Mouse (Mus musculus) neural tube, embryonic 11.5 days (tissue): ENCODE measurements at regions not wholly inside any gene's neighbourhood (a gene's known extent, or its start where the extent isn't known, plus 50 kb on each side); places are given as distances from the start of the nearest gene placed in this dataset.

Experiments
- ATAC-seq: fragments of 200-750 bp; cut with Nextera tagmentation; 2 replicates; pipeline ENCODE4 v1.8.0; 2017; ENCODE audit warnings: moderate number of reproducible peaks, mild to moderate bottlenecking, moderate TSS enrichment, moderate library complexity; ENCODE audit not compliant: insufficient read depth, low FRiP score, low TSS enrichment
- DNase-seq: peaks from one replicate; pipeline ENCODE4 v3.0.0-alpha.2; 2015; ENCODE audit warnings: low spot score
- H3K27ac ChIP-seq: fragments of 300-500 bp; sonication (generic); 2 replicates; pipeline ENCODE4 v1.5.1; 2014; ENCODE audit warnings: low read depth, mild to moderate bottlenecking, low read length
- H3K27me3 ChIP-seq: fragments of 300-500 bp; sonication (generic); 2 replicates; pipeline ENCODE4 v1.6.1; 2014; ENCODE audit warnings: mild to moderate bottlenecking, low read length, mixed read lengths; ENCODE audit not compliant: control insufficient read depth, insufficient read depth
- H3K36me3 ChIP-seq: fragments of 300-500 bp; sonication (generic); 2 replicates; pipeline ENCODE4 v1.6.1; 2014; ENCODE audit warnings: mild to moderate bottlenecking, low read length, moderate library complexity, mixed read lengths; ENCODE audit not compliant: control insufficient read depth, insufficient read depth
- H3K4me1 ChIP-seq: fragments of 300-500 bp; sonication (generic); 2 replicates; pipeline ENCODE4 v1.6.1; 2014; ENCODE audit warnings: low read length, mixed read lengths; ENCODE audit not compliant: control insufficient read depth, insufficient read depth
- H3K4me2 ChIP-seq: fragments of 300-500 bp; sonication (generic); 2 replicates; pipeline ENCODE4 v1.6.1; 2014; ENCODE audit warnings: low read depth, mild to moderate bottlenecking, moderate library complexity
- H3K4me3 ChIP-seq: fragments of 300-500 bp; sonication (generic); 2 replicates; pipeline ENCODE4 v1.5.1; 2014; ENCODE audit warnings: low read depth, low read length
- H3K9ac ChIP-seq: fragments of 300-500 bp; sonication (generic); 2 replicates; pipeline ENCODE4 v1.6.1; 2014; ENCODE audit warnings: mild to moderate bottlenecking, low read length
- H3K9me3 ChIP-seq: fragments of 300-500 bp; sonication (generic); 2 replicates; pipeline ENCODE4 v1.6.1; 2016; ENCODE audit warnings: low read length; ENCODE audit not compliant: control insufficient read depth
- WGBS: fragments of 180-500 bp; shearing (Covaris S2); extraction: QIAGEN DNeasy Blood & Tissue Kit; methylation state at CpG from one replicate; pipeline ENCODE4 v1.1.7; 2014; 5-methylcytosine and 5-hydroxymethylcytosine counted together

- no peaks in the 10 kb centered on the region for H3K4me1 ChIP-seq
- H3K9ac ChIP-seq, result no peak overlapping the region
- no peaks in the 10 kb centered on the region for H3K27me3 ChIP-seq
- no peak overlapping the region for H3K4me2 ChIP-seq
- DNase-seq (no peak), ATAC-seq (no peak)
- no peaks in the 10 kb centered on the region for H3K36me3 ChIP-seq
- H3K4me3 ChIP-seq, result no peak overlapping the region
- 89% methylated on average over 4 of the region's 4 CpGs for WGBS
- H3K27ac ChIP-seq, result no peak overlapping the region
- H3K9me3 ChIP-seq, result no peaks in the 10 kb centered on the region
Observed at GRCm38 (mm10) chr1:35878426-35878825, 189.8 kb upstream of the Hs6st1 start.

GRCm38 (mm10) chr1:35879388-35880093 is 188.7 kb upstream of the Hs6st1 start:
- no peaks in the 10 kb centered on the region for H3K36me3 ChIP-seq
- no peaks in the 10 kb centered on the region for H3K9me3 ChIP-seq
- DNase-seq, result no peak
- H3K4me3 ChIP-seq, result no peak overlapping the region
- H3K27me3 ChIP-seq, result no peaks in the 10 kb centered on the region
- H3K4me2 ChIP-seq, result no peak overlapping the region
- H3K4me1 ChIP-seq, result no peaks in the 10 kb centered on the region
- no peak overlapping the region for H3K9ac ChIP-seq
- 87% methylated on average over 11 of the region's 11 CpGs for WGBS
- ATAC-seq, result no peak
- H3K27ac ChIP-seq, result no peak overlapping the region

- no peak overlapping the region for H3K4me2 ChIP-seq
- 80% methylated on average over 6 of the region's 6 CpGs for WGBS
- no peaks in the 10 kb centered on the region for H3K27me3 ChIP-seq
- ATAC-seq (no peak), DNase-seq (no peak)
- H3K4me1 ChIP-seq, result no peaks in the 10 kb centered on the region
- no peak overlapping the region for H3K4me3 ChIP-seq
- H3K27ac ChIP-seq, result no peak overlapping the region
- no peaks in the 10 kb centered on the region for H3K9me3 ChIP-seq
- H3K36me3 ChIP-seq, result no peaks in the 10 kb centered on the region
- no peak overlapping the region for H3K9ac ChIP-seq
Observed at GRCm38 (mm10) chr1:35880562-35881265, 187.5 kb upstream of the Hs6st1 start.

GRCm38 (mm10) chr1:35881521-35881920 is 186.7 kb upstream of the Hs6st1 start:
- H3K36me3 ChIP-seq, result no peaks in the 10 kb centered on the region
- no peak overlapping the region for H3K4me2 ChIP-seq
- H3K9ac ChIP-seq, result no peak overlapping the region
- H3K27me3 ChIP-seq, result no peaks in the 10 kb centered on the region
- H3K9me3 ChIP-seq, result no peaks in the 10 kb centered on the region
- no peak overlapping the region for H3K27ac ChIP-seq
- ATAC-seq (no peak), DNase-seq (no peak)
- H3K4me3 ChIP-seq, result no peak overlapping the region
- no peaks in the 10 kb centered on the region for H3K4me1 ChIP-seq
- WGBS, result 90% methylated on average over 4 of the region's 4 CpGs

- DNase-seq (no peak), ATAC-seq (no peak)
- no peaks in the 10 kb centered on the region for H3K4me1 ChIP-seq
- H3K4me3 ChIP-seq, result no peak overlapping the region
- H3K9me3 ChIP-seq, result no peaks in the 10 kb centered on the region
- no peak overlapping the region for H3K4me2 ChIP-seq
- no peak overlapping the region for H3K27ac ChIP-seq
- H3K36me3 ChIP-seq, result no peaks in the 10 kb centered on the region
- 61% methylated on average over 1 of the region's 1 CpGs for WGBS
- H3K9ac ChIP-seq, result no peak overlapping the region
- no peaks in the 10 kb centered on the region for H3K27me3 ChIP-seq
Observed at GRCm38 (mm10) chr1:35882101-35882500, 186.1 kb upstream of the Hs6st1 start.

GRCm38 (mm10) chr1:35889731-35890499 is 178.3 kb upstream of the Hs6st1 start:
- Histone ChIP-seq H3K27ac (no peak overlapping the region), H3K9ac (no peak overlapping the region), H3K9me3 (no peaks in the 10 kb centered on the region), H3K4me3 (no peak overlapping the region), H3K27me3 (no peaks in the 10 kb centered on the region), H3K4me2 (no peak overlapping the region), H3K4me1 (no peaks in the 10 kb centered on the region), H3K36me3 (no peaks in the 10 kb centered on the region; the same call in 1 of the 2 replicates)
- DNase-seq (peak; percentile 30), ATAC-seq (no peak)
- 72% methylated on average over 19 of the region's 19 CpGs for WGBS

DNA sequence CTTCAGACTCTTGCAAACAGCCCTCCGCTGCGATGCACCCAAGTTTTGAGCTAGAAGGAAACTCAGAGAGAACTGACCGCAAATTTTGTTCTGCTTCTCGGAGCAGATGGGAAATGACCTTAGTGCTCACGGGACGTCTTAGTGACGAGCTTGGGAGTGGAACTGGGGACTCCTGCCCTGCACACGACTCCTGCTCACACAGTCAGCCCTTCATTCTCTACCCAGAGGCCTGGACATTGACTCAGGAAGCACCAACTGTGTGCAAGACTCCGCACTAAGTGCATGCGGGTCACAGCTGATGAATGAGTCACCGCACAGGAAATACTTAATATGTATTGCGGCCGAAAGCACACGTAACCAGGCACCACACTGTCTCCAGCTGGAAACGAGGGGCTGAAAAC is 177.7 kb upstream of the Hs6st1 start:
- no peak overlapping the region for H3K4me3 ChIP-seq
- no peak overlapping the region for H3K4me2 ChIP-seq
- 85% methylated on average over 15 of the region's 15 CpGs for WGBS
- ATAC-seq (no peak), DNase-seq (no peak)
- no peaks in the 10 kb centered on the region for H3K9me3 ChIP-seq
- H3K27me3 ChIP-seq, result no peaks in the 10 kb centered on the region
- H3K27ac ChIP-seq, result no peak overlapping the region
- no peaks in the 10 kb centered on the region for H3K4me1 ChIP-seq
- H3K9ac ChIP-seq, result no peak overlapping the region
- H3K36me3 ChIP-seq, result no peaks in the 10 kb centered on the region; the same call in 1 of the 2 replicates

DNA sequence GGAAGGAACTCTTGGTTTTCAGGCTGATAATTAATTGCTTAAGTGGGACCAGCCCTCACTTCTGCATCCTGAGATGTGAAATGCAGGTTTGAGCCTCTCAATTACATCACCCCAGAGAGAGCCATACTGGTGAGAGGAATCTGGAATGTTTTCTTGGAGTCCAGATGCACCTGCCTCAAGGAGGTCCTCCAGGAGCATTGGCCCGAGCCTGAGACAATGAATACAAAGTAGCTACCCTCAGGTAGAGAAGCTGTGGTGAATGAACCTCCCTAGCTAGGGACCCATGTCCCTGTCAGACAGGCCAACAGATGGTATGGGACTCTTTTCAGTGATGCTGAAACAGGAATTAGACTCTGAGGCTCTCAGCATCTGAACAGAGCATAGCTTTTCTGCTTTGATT is 168.7 kb upstream of the Hs6st1 start:
- ATAC-seq (no peak), DNase-seq (no peak)
- Histone ChIP-seq H3K9me3 (no peaks in the 10 kb centered on the region), H3K27ac (no peak overlapping the region), H3K4me1 (no peaks in the 10 kb centered on the region), H3K27me3 (no peaks in the 10 kb centered on the region), H3K36me3 (no peaks in the 10 kb centered on the region), H3K4me2 (no peak overlapping the region), H3K4me3 (no peak overlapping the region), H3K9ac (no peak overlapping the region)
- 69% methylated on average over 1 of the region's 1 CpGs for WGBS
